Mouse (Mus musculus): ENCODE measurements around the gene Fsip1.

The Fsip1 gene

DNA sequence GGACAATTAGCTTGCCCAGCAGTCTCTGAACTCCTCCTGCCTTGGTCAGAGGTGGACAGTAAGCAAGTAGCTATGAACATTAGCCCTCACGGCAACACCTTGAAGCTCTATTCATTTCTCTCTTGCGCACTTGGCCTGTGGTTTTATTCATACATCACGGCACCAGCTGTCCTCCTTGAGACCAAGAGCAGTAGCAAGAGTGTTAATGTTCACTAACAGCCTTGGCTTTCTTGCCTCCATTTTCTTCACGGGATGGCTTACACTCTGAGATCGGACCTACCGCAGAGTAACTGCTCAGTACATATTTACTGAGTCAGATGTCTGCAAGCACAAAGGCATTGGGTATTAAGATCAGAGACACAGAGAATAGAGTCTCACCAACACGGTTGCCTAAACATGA is 132.3 kb downstream of the Fsip1 start:
- DNase-seq (ENCODE audit: low read depth, low spot score), result no peak

DNA sequence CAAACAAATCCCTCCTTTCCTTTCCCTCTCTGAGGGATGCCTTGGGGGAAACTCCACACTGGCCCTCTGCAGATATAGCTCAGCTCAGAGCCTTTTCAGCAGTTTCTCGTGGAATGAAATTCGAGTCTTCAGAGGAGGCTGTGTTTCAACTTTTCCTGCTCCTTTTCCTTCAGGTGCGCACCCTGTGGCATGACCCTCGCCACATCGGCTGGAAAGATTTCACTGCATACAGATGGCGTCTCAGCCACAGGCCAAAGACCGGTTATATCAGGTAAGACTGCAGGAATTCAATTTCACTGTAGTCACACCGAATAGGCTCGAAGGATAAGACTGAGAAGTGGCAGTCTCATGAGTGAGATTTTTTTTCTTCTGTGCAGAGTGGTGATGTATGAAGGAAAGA is 133.0 kb downstream of the Fsip1 start:
- DNase-seq (ENCODE audit: low read depth, low spot score), result no peak

DNA sequence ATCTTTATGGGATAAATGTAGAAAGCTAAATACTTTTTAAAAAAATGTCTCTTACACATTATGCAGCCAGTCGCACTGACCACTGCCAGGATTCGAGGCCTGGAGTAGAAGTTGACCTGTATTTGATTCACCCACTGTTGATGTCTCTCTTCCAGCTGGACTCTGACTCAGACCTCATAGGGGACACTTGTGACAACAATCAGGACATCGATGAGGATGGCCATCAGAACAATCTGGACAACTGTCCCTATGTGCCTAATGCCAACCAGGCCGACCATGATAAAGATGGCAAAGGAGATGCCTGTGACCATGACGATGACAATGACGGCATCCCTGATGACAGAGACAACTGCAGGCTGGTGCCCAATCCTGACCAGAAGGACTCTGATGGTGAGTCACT is 134.5 kb downstream of the Fsip1 start:
- DNase-seq (ENCODE audit: low read depth, low spot score), result no peak

DNA sequence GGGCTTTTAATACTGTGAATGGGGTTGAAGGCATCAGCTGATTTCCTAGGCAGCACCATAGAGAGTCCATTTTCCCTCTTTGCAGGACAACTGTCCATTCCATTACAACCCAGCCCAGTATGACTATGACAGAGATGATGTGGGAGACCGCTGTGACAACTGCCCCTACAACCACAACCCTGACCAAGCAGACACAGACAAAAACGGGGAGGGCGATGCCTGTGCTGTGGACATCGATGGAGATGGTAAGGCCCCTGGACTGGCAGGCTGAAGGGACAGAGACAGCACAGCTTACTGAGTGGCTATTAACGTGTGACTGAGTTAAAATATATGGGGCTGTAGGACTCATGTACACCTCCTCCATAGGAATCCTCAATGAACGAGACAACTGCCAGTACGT is 136.0 kb downstream of the Fsip1 start:
- DNase-seq (ENCODE audit: low read depth, low spot score), result no peak

DNA sequence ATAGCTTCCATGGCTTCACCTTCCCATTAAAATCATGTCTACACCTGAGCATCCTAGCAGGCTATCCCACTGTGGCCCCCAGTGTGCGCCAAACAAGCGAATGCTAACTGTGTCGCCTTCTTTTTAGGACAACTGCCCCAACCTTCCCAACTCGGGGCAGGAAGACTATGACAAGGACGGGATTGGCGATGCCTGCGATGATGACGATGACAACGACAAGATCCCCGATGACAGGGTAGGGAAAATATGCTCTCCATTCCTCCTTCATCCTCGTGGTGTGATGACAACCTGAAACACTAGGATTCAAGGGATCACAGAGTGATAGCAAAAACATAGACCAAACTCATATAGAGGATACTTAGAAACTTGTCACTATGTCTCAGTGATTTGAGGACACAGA is 136.7 kb downstream of the Fsip1 start:
- no peak for DNase-seq (ENCODE audit: low read depth, low spot score)

DNA sequence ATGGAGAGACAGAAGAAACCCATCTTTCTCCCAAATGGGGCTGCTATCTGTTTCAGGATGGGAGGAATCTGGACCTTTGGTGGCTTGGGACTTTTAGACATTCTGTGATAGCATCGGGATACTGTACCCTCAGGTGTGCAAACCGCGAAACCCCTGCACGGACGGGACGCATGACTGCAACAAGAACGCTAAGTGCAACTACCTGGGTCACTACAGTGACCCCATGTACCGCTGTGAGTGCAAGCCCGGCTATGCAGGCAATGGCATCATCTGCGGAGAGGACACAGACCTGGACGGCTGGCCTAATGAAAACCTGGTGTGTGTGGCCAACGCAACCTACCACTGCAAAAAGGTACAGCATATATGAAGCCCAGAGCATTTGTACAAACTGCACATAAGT is 137.1 kb downstream of the Fsip1 start:
- DNase-seq (ENCODE audit: low read depth, low spot score), result no peak

DNA sequence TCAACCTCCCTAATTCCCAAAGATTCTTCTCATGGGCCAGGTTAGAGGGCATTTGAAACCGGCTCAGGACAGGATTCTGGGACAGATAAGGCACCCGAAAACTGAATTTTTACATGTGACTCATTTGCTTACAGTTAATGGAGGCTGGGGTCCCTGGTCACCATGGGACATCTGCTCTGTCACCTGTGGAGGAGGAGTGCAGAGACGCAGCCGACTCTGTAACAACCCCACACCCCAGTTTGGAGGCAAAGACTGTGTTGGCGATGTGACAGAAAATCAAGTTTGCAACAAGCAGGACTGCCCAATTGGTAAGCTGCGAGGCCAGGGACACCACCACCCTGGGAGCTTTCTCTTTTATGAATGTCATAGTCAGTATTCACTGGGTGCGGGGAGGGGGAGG is 138.3 kb downstream of the Fsip1 start:
- DNase-seq (ENCODE audit: low read depth, low spot score), result no peak

DNA sequence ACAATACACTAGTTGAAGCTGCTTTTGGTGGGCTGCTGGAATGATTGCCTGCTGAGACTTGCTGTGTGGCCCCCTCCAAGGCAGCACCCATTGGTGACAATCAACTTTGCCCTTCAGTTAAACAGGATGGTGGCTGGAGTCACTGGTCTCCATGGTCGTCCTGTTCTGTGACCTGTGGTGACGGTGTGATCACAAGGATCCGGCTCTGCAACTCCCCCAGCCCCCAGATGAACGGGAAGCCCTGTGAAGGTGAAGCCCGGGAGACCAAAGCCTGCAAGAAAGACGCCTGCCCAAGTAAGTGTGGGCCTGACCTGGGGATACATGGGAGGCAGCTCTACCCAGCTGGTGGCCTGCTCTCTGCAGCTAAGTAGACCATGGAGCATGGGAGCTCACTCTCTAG is 138.7 kb downstream of the Fsip1 start:
- no peak for DNase-seq (ENCODE audit: low read depth, low spot score)

DNA sequence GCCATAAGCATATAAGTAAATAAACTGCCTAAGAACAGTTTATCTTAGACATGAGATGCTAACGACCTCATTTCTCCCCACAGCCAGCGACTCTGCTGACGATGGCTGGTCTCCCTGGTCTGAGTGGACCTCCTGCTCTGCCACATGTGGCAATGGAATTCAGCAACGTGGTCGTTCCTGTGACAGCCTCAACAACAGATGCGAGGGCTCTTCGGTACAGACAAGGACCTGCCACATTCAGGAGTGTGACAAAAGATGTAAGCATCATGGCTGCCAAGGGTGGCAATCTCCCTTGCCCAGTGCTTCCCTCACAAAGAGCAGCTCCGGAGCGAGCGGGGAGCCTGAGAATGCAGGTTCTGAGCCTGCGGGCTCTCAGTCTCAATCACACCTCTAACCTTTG is 139.4 kb downstream of the Fsip1 start:
- DNase-seq (ENCODE audit: low read depth, low spot score), result no peak

DNA sequence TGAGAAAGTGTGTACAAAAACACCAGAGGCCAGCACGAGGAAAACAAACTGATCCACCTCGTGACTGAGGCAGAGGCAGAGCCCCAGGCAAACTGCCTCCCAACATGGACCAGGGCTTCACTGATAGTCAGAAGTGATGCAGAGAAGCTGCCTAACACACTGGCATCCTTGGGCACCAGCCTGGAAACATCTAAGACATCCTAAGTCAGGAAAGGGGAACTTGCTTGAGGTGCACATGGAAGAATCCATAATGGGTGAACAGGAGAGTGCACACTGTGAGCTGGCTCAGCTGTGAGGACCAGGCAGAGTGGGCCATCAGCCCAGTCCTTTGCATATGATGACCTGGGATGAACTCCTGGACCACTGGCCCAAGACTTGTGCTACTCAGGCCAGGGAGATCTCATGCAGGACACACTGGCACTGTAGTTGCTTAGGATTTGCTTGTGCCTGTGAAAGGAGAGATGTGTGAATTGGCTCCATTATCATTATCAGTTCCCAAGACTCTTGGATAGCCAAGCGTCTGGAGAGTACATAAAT is 139.9 kb downstream of the Fsip1 start:
- no peak for DNase-seq (ENCODE audit: low read depth, low spot score)

DNA sequence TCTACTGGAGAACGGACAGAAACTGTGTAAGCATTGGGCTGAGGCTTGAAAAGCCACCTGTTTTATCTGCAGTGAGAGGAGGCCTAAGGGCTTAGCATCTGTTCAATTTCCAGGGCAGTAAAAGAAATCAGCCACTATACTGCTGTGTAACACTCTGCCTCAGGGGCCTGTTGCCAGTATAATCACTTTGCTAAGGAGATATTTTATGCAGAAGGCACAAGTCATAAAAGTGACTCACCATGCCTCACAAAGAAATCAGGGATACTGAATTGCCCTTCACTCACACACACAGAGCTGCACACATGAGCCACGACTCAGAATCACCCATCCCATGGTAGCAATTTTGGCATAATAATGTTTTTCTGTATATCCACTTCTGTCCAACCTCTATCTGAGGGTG is 140.6 kb downstream of the Fsip1 start:
- DNase-seq (ENCODE audit: low read depth, low spot score), result no peak

DNA sequence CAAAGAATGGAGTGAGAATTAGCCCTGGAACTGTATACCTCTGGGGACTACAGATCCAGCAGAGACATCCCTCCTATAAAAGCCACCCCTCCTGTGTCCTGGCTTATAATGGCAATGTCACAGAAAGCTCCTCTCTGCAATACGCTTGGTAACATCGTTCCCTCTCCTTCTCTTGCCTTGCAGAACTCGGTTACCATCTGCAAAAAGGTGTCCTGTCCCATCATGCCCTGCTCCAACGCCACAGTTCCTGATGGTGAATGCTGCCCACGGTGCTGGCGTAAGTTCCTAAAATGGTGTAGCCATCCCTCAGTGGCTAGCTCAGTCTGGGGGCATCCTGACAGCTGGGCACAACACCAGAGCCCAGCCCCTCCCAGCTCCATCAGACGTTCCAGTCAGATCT is 141.1 kb downstream of the Fsip1 start:
- DNase-seq (ENCODE audit: low read depth, low spot score), result no peak

DNA sequence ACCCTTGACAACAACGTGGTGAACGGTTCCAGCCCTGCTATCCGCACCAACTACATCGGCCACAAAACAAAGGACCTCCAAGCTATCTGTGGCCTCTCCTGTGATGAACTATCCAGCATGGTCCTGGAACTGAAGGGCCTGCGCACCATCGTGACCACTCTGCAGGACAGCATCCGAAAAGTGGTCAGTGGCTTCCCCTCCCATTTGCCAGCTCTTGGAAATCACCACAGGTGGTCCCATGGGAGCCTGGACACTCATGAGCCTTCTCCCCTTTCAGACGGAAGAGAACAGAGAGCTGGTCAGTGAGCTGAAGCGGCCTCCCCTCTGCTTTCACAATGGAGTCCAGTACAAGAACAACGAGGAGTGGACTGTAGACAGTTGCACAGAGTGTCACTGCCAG is 142.1 kb downstream of the Fsip1 start:
- DNase-seq (ENCODE audit: low read depth, low spot score), result no peak

DNA sequence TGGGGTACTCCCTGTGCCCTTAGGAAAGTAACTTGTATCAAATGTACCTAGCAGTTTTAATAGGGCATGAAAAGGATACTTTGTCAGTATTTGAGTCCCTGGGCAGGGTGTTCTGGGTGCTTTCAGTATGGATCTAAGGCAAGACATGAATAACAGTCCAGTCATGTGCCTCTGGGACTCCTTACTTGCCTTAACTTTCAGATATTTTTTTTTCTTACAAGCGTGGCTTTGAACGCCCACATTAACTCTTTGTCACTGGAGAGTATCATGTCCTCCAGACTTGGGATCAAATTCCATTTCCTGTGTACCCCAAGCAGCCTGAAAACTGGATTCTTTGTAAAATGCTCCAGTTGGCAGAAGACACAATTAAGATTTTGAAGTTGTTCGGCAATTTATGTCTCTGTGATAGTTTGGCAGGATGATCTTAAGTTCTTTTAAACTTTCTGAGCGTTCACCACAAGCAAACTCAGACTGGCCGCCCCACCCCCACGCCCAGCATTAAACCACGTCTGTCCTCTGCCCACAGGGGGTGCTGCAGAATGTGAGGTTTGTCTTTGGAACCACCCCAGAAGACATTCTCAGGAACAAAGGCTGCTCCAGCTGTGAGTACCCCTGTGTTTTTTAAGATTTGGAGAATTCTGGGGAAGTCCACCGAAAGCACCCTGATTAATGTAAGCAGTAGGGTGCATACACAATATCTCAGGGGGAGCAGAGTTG is 142.8 kb downstream of the Fsip1 start:
- no peak for DNase-seq (ENCODE audit: low read depth, low spot score)

DNA sequence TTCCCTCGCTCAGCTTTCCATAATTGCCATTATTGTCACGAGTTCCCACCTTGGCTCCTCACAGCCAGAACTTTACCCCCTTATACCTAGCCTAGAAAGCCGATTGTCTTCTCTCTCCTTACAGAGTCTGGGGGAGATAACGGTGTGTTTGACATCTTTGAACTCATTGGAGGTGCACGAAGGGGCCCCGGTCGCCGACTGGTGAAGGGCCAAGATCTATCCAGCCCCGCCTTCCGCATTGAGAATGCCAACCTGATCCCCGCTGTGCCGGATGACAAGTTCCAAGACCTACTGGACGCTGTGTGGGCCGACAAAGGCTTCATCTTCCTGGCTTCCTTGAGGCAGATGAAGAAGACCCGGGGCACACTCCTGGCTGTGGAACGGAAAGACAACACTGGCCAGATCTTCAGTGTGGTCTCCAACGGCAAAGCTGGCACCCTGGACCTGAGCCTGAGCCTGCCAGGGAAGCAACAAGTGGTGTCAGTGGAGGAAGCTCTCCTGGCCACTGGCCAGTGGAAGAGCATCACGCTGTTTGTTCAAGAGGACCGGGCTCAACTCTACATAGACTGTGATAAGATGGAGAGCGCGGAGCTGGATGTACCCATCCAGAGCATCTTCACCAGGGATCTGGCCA is 143.8 kb downstream of the Fsip1 start:
- no peak for DNase-seq (ENCODE audit: low read depth, low spot score)

DNA sequence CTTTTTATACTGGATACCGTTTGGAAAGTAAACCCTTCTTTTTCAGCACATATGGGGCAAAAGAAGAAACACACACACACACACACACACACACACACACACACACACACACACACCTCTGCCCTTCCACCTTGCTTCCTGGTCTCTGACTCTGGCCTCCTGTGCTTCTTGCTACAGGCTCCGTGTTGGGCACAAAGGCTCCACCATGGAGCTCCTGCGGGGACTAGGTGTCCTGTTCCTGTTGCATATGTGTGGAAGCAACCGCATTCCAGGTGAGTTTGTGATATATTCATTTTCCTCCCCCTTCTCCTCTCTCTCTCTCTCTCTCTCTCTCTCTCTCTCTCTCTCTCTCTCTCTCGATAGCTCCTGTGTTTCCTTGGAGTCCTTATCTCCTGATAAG is 144.3 kb downstream of the Fsip1 start:
- DNase-seq (ENCODE audit: low read depth, low spot score), result no peak

DNA sequence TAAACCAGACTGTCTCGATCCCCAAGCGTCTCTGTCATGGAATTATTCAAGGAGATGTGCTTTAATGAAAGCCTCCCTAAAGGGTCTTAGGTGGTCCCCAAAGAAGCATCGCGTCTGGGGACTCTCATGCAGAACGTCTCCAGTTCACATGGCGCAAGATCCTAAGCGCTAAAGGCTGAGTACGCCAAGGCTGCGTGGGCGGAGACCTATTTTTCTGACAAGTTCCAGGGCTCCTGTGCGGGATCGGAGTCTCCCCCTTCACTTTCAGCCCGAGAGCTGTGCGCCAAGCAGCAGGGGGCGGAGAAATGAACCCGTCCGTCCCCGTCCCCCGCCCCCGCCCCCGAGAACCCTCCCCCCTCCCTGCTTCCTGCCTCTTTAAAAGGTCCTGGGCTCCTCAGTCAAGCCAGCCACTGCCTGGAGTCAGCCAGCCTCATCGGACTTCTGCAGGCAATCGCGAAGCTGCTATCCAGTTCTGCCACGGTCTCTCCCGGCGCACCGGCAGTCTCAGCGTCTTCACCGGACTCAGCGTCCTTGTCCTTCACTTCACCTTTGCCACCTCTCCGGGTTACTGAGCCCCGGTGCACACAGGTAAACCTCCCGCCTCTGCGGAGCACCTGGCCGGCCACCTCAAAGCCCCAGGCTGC is 145.2 kb downstream of the Fsip1 start, which contains the start of gene Thbs1:
TSS of gene Thbs1 (plus strand) at position 389 of the 644 bp plus-strand sequence.
- DNase-seq (ENCODE audit: low read depth, low spot score), result no peak

DNA sequence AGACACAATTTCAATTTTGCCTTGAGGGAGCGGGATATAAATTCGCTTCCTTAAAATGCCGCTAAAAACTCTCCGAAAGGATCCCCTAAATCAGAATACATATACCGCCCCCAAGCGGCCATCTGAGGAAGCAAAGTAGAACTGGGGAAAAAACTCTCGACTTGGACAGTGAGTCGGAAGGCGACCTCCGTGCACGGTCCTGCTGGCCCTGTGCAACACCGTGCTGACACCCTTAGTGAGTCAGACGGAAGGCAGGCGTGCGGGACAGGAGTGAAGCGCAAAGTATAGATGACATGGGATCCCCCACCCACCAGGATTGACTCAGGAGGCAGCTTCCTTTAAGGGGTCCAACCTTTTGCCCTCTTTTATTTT is 145.7 kb downstream of the Fsip1 start:
- DNase-seq (ENCODE audit: low read depth, low spot score), result peak; percentile 52

DNA sequence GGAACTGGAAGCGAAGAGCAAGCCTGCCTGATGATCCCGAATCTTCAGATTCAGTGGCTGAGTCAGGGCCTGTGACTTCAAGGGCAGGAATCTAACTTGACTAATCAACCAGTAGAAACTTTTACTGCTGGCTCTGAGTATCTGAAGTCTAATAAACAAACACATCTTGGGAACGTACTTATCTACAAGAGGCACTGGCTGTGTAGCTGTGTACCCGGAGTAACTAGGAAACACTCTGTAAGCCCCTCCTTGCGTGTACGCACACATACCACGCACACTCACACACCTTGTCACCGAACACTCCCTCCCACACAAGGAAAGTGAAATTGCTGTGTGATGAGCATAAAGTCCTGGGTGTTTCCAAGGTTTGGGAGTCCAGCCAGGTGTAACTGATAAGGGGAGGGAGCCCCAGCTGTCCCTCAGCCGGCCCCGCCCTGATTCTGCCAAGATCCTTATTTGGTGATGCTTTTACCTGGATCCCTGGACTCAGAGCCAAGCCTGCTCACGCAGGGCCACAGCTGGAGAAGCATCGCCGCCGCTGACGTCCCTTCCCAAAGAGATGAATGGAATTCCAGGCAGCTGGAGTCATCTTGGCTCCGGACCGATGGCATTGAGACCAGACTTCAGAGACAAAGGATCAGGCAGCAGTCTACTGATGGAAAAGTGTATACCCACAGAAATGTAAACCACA is 146.4 kb downstream of the Fsip1 start:
- no peak for DNase-seq (ENCODE audit: low read depth, low spot score)

DNA sequence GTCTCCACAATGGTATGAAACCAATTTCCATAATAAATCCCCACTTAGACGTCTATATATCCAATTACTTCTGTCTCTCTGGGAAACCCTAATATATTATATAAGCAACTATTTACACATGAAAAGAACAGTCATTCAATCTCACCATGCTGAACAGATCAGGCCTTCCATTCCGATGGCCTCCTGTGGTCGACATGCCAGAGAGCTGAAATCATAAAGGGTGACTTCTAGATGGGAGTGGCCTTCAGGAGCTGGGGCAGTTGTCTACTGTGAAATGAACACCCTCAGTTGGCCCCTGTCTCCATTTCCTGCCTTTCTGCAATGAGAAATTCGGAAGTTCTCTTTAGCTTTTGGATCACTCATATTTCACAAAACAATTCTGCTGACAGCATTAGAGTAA is 154.6 kb downstream of the Fsip1 start:
- no peak for DNase-seq (ENCODE audit: low read depth, low spot score)

DNA sequence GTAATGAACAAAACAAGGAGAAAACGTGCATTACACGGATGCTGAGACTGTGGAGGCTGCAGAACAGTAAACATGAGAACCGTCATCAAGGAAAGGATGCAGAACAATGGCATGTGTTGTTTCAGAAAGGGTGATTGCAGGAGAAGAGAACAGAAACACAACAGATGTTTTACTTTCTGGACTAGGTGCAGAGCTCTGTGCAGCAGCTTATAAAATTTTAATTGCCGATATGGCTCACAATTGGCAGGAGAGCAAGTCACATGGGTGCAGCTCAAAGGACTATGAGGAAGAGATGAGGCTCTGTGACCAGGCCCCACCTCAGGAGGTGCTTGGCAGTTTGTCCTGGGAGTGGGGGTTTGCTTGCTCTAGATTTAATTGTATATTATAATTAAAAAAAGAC is 157.7 kb downstream of the Fsip1 start:
- no peak for DNase-seq (ENCODE audit: low read depth, low spot score)

DNA sequence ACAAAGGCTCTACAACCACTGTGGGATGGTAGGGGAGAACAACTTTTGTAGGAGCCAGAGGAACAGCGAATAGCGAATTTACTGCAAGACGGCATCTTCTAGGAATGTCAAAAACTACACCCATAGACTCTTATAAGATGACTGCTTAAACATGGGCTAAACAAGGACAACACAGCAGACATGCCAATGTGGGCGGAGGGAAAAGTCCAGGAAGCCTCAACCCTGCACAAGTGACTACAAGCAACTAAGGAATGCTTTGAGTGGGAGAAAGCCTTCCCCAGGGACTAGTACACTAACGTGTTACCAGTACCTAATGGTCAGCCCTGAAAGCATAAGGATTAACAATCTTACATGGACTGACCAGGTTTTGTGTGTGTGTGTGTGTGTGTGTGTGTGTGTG is 165.5 kb downstream of the Fsip1 start:
- DNase-seq (ENCODE audit: low read depth, low spot score), result no peak

Data from A20 (cell line).